Mouse (Mus musculus) heart, adult 2 months (tissue): ENCODE results near the gene Pa2g4. TPM values are rescaled to one million over a fixed set of nuclear protein-coding genes. Genes with fewer than 3 reads are reported as not detected.

ENCODE experiments used
- DNase-seq, 2 experiments: peaks; one replicate each; pipeline ENCODE4 v3.0.0; 2021
- H3K27ac ChIP-seq: fragments of 200-600 bp; 2 replicates; pipeline ENCODE4 v1.8.1; 2022
- H3K27me3 ChIP-seq: fragments of 200-500 bp; 2 replicates; pipeline ENCODE4 v1.6.1; 2012; ENCODE audit warnings: mild to moderate bottlenecking, low read length, inconsistent platforms, mixed read lengths; ENCODE audit not compliant: control insufficient read depth, insufficient read depth
- H3K36me3 ChIP-seq: fragments of 200-500 bp; 2 replicates; pipeline ENCODE4 v1.6.1; 2012; ENCODE audit warnings: low read length, inconsistent platforms; ENCODE audit not compliant: control insufficient read depth, insufficient read depth
- H3K4me1 ChIP-seq: fragments of 200-500 bp; 2 replicates; pipeline ENCODE4 v1.6.1; 2011; ENCODE audit warnings: low read length; ENCODE audit not compliant: control insufficient read depth, insufficient read depth
- H3K4me3 ChIP-seq: fragments of 200-600 bp; 2 replicates; pipeline ENCODE4 v1.8.1; 2022
- H3K79me2 ChIP-seq: fragments of 200-500 bp; replicated peaks from 2 replicates; pipeline ENCODE4 v1.6.1; 2012; ENCODE audit warnings: mild to moderate bottlenecking, inconsistent platforms, low read length, moderate library complexity, mixed read lengths; ENCODE audit not compliant: control insufficient read depth, insufficient read depth
- H3K9ac ChIP-seq: fragments of 200-500 bp; 2 replicates; pipeline ENCODE4 v1.6.1; 2012; ENCODE audit warnings: low read depth, mild to moderate bottlenecking, control low read depth, inconsistent platforms, low read length, mixed read lengths
- CTCF ChIP-seq: fragments of 200-600 bp; IDR thresholded peaks from 2 replicates; pipeline ENCODE4 v1.8.1; 2022; ENCODE audit warnings: antibody characterized with exemption, mild to moderate bottlenecking, moderate library complexity
- EP300 ChIP-seq: fragments of 200-500 bp; IDR thresholded peaks from 2 replicates; pipeline ENCODE4 v1.6.1; 2011; ENCODE audit warnings: low read depth, low read length, control low read depth; ENCODE audit not compliant: insufficient read depth
- POLR2A ChIP-seq: fragments of 200-500 bp; IDR thresholded peaks from 2 replicates; pipeline ENCODE4 v1.6.1; 2011; ENCODE audit warnings: mild to moderate bottlenecking, low read depth, low read length, control low read depth; ENCODE audit not compliant: insufficient read depth
- WGBS: fragments of 180-500 bp; shearing (Covaris S2); methylation state at CpG from one replicate; pipeline ENCODE4 v1.1.7; 2018; 5-methylcytosine and 5-hydroxymethylcytosine counted together
- intact Hi-C: fragments of 180-260 bp; cut with DNase I; formaldehyde crosslinking; loops from one replicate; pipeline ENCODE4 v1.15.1; 2025
- polyA plus RNA-seq: library from polyadenylated mRNA; depleted of rRNA; stranded (reverse); fragments of >200 nt; gene quantifications from 2 replicates; pipeline ENCODE4 v1.2.3, GENCODE M21; 2012
- total RNA-seq, 2 experiments: library from RNA; stranded (reverse); gene quantifications; 2 replicates each; pipeline ENCODE4 v1.2.3; 2021

Gene Pa2g4
- total and polyA plus RNA-seq, 3 experiments: 19.5 to 44.2 (median 39.4) TPM

DNA sequence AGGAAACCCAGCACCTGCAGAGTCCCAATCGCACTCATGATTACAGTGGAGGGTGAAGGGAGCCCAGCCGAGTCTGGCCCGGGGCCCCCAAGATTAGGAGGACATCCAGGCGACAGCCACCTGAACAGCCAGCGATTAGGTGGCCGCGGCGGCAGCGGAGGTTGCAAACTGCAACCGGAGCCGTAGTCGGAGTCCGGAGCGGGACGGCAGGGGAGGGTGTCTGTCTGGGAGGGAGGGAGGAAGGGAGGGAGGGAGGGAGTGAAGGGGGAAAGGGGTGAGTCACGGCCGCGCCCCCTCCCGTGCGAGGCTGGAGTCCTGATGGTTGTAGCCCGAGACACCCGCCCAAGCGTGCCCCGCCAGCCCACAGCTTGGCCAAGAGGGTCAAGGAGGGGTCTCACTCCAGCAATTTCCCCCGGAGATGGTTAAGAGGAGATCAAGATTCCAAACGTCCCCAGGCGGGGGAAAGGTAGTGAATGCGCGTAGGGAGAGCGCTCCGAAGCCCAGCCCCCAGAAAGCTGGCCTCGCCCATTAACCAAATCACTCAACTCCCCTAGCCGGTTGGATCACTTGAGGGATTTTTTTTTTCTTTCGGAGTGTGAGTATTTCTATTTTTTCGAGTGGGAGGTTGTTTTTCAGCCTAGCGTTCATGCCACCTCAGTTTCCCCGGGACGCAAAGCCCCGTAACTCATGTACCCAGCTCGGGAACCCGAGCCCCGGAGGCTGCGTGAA is 23.8 kb upstream of the Pa2g4 start, which contains the start of gene Erbb3:
TSS of gene Erbb3 (minus strand) at position 189 of the 729 bp plus-strand sequence.
- Histone ChIP-seq H3K36me3 (no peaks in the 10 kb centered on the region), H3K79me2 (no peaks in the 10 kb centered on the region), H3K9ac (peak within 1 kb of the TSS; percentile 70), H3K4me3 (peak within 1 kb of the TSS; percentile 71), H3K27ac (no peak within 1 kb of the TSS; the same call in 1 of the 2 replicates), H3K27me3 (no peaks in the 10 kb centered on the region), H3K4me1 (no peaks in the 10 kb centered on the region)
- TF ChIP-seq EP300 (no peak), CTCF (no peak), POLR2A (no peak)
- WGBS: under 1% methylated on average over 43 of the region's 43 CpGs
- DNase-seq: peak; percentile 58 to 62
- intact Hi-C loops: loop anchor here (2.0 kb wide), 1 partner anchor 23 kb away; no protein-coding TSS in a partner anchor

DNA sequence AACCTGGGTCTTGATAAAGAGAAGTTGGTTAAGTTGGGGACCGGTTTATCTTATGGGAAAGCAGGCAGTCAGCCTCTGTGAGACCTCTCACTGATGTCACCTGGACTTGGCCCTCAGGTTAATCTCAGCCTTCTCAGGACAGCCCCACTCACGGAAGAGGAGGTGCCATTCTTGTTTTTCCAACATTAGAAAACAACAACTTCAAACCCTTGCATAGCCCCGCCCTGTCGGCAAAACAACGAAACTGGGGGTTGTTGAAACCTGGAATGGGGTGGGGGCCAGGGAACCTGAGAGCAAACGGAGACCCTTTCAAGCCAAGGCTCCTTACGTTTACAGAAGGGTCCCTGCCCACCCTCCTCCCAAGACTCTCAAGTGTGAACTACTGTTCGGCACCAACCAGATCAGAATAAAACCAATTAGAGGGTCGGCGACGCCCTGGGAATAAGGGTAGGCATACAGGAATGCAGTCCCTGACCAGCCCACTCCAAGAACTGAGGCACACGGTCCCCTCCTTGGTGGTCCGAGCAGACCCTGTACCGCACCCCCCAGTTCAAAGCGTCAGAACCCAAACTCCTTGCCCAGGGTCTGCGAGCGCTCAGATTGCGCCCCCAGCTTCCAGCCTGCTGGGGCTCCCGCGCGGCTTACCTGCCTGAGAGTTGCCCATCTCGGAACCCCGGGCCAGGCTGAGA is 23.1 kb upstream of the Pa2g4 start:
- Histone ChIP-seq H3K4me1 (no peaks in the 10 kb centered on the region), H3K79me2 (no peaks in the 10 kb centered on the region), H3K36me3 (no peaks in the 10 kb centered on the region), H3K27ac (no peak overlapping the region), H3K27me3 (no peaks in the 10 kb centered on the region), H3K4me3 (peak overlapping the region; percentile 71), H3K9ac (0 out of 2 replicates have a peak overlapping the region, but pooled peaks have one; percentile 20)
- TF ChIP-seq CTCF (no peak), EP300 (no peak), POLR2A (no peak)
- intact Hi-C loops: no loop called here
- no peak for DNase-seq
- 12% methylated on average over 23 of the region's 23 CpGs for WGBS

DNA sequence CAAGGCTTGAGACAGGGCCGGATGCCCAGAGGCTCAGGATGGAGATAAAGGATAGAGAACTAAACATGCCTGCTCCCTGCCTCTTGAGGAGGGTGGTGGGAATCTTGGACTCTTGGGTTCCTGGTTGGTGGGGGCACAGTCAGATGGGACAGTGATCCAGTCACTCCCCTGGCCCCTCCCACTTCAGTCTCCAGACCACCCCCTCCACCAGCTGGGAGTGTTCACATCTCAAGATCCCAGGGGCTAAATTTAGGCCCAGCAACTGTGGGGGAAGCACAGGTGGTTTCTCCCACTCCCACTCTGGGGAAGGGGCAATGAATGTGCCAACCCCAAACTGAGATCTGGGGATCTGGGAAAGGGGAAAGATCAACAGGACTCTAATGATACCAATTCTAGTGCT is 22.3 kb upstream of the Pa2g4 start:
- TF ChIP-seq CTCF (no peak), POLR2A (no peak), EP300 (no peak)
- intact Hi-C loops: no loop called here
- Histone ChIP-seq H3K4me1 (no peaks in the 10 kb centered on the region), H3K79me2 (no peaks in the 10 kb centered on the region), H3K9ac (no peak overlapping the region), H3K27me3 (no peaks in the 10 kb centered on the region), H3K4me3 (no peak overlapping the region), H3K27ac (no peak overlapping the region), H3K36me3 (no peaks in the 10 kb centered on the region)
- 52% methylated on average over 1 of the region's 1 CpGs for WGBS
- DNase-seq: no peak

DNA sequence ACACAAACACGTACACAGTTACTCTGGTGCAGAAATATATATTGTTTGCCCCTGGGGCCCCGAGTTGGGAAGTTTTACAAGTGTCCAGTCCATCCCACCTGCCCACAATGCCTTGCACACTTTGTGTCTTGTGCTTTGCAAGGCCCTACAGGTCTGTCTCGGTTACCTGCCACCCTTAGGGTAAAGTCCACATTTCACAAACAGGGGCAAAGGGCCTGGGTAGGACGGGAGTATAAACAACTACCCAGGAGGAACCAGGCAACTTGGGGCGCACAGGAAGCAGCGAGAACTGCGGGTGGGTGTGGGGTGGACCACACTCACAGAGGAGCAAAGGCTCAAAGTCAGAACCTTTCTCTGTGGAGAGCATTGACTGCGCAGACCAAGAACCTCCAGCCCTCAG is 21.9 kb upstream of the Pa2g4 start:
- Histone ChIP-seq H3K27me3 (no peaks in the 10 kb centered on the region), H3K27ac (no peak overlapping the region), H3K4me3 (no peak overlapping the region), H3K4me1 (no peaks in the 10 kb centered on the region), H3K36me3 (no peaks in the 10 kb centered on the region), H3K79me2 (no peaks in the 10 kb centered on the region), H3K9ac (no peak overlapping the region)
- intact Hi-C loops: no loop called here
- DNase-seq: no peak
- 64% methylated on average over 8 of the region's 8 CpGs for WGBS
- no peak for TF ChIP-seq CTCF
- no peak for TF ChIP-seq POLR2A
- TF ChIP-seq EP300: no peak

DNA sequence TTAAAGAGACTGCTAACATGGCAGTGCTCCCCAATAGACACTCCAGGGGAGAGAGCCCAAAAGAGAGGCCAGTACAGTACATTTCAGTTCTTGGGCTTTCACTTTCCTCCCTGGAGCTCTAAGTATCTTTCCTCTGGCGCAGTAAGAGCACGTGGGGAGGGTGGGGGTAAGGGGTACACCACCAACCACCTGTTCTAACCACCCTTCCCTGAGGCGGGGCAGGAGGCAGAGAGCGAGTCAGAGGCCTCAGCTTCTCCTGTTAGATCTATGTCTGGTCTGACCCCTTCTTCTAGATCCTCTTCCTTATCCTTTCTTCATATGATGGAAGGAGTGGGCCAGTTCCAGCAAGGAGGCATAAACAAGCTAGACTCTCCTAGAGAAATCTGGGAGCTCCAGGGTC is 21.3 kb upstream of the Pa2g4 start:
- H3K9ac ChIP-seq: no peak overlapping the region
- no peaks in the 10 kb centered on the region for H3K79me2 ChIP-seq
- H3K4me3 ChIP-seq: no peak overlapping the region
- intact Hi-C loops: no loop called here
- DNase-seq: no peak
- H3K27ac ChIP-seq: no peak overlapping the region
- no peaks in the 10 kb centered on the region for H3K27me3 ChIP-seq
- H3K36me3 ChIP-seq: no peaks in the 10 kb centered on the region
- TF ChIP-seq CTCF (no peak), POLR2A (no peak), EP300 (no peak)
- WGBS: 68% methylated on average over 4 of the region's 4 CpGs
- H3K4me1 ChIP-seq: no peaks in the 10 kb centered on the region

DNA sequence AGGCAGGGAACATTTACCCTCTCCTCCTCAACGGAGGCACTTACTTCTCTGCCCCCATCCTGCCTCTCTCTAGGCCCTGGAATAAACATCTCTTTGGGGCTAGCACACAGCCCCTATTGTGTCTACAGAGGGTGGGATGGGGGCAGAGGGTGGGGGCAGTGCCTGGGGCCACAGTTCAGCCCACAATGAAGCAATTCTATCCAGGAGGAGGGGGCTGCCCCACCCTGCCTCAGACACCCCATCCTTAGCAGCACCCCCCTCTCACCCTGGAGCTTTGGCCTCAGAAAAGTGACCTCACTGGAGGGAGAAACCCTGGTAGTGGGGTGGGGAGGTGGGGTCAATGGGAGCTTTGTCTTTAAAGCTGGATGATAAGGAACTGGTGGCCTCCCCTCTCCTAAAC is 20.8 kb upstream of the Pa2g4 start:
- Histone ChIP-seq H3K36me3 (no peaks in the 10 kb centered on the region), H3K79me2 (no peaks in the 10 kb centered on the region), H3K27ac (no peak overlapping the region), H3K9ac (no peak overlapping the region), H3K27me3 (no peaks in the 10 kb centered on the region), H3K4me3 (no peak overlapping the region), H3K4me1 (no peaks in the 10 kb centered on the region)
- intact Hi-C loops: no loop called here
- no peak for TF ChIP-seq EP300
- no peak for TF ChIP-seq POLR2A
- TF ChIP-seq CTCF: no peak
- WGBS: 30% methylated on average over 1 of the region's 1 CpGs
- DNase-seq: no peak
